Mouse (Mus musculus) thymus, postnatal 0 days (tissue): ENCODE results near the gene Wrap53. TPM values are rescaled to one million over a fixed set of nuclear protein-coding genes. Genes with fewer than 3 reads are reported as not detected.
"Not testable (repeated sequence)": the region's sequence is repeated elsewhere in the genome, so short reads cannot be mapped to it uniquely, and the experiment has no call there.

Experiments
- DNase-seq: peaks from one replicate; pipeline ENCODE4 v3.0.0-alpha.2; 2015; ENCODE audit warnings: low spot score
- polyA plus RNA-seq: library from polyadenylated mRNA; unstranded; fragments of >200 nt; fragmentation: Nextera tagmentation; extraction: Ambion mirVana; gene quantifications from 2 replicates; pipeline ENCODE4 v1.2.1, GENCODE M21; 2015

Wrap53 gene
- polyA plus RNA-seq, 1 experiment from 2014 or later = 30.6 TPM

DNA sequence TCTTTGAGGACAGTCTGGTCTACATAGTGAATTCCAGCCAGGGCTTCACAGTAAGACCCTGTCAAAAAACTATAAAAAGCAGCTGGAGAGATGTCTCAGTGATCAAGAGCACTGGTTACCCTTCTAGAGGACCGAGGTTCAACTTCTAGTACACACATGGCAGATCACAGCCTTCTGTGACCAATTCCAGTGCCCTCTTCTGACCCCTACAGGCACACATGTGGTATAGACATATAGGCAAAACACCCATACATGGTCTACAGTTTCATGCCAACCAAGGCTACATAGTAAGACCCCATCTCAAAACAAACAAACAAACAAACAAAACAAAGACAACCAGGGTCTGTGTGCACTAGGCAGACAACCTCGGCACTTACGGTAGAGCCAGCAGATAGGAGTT is 4.8 kb downstream of the Wrap53 start:
- peak; percentile 55 for DNase-seq

DNA sequence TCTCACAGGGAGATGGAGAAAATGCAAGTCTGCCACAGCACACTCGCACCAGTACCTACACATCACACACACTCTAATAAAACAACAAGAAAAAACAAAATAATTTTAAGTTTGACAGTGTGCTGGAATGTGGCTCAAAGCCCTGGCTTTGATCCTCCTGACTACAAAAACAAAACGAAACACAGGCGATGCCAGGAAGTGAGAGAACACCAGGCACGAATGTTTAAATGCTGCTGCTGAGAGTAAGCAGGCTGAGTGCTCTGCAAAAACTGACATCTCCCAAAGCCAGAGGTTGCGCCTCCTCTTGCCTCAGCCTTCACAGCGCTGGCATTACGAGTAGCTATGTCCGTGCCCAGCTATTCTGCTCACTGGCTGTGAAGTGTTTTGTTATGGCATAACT is 14.9 kb downstream of the Wrap53 start:
- DNase-seq = no peak

DNA sequence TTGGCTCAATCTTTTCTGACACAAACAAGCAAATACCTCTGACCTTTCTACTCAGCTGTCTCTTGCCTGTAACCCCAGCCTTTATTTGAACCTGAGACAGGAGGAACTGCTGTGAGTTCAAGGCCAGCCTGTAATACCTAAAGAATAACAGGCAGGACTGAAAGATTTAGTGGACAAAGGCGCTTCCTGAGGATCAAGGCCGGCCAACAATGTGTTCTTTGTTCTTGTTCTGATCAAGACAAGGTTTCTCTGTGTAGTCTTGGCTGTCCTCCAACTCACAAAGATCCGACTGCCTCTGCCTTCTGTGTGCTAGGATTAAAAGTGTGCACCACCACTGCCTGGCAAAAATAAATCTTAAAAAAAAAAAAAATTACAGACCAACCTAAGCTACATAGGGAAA is 15.7 kb downstream of the Wrap53 start:
- no peak for DNase-seq

DNA sequence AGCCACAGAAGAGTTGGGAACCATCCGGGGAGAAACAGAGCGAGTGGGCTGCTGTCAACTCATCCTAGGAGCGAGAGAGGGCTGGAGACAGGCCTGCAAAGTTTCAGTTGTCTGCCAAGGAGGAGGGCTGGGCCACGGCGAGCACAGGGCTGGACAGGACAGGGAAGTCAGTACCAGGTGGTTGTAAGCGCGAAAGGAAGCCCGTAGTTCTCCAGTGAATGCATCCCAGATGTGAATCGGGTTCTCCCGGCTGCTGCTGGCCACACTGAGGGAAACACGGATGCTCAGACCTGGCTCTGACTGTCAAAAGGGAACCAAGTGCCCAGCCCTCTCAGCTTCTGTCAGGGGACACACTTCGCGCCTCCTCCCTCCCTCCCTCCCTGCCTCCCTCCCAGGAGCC is 16.7 kb downstream of the Wrap53 start:
- DNase-seq = no peak

DNA sequence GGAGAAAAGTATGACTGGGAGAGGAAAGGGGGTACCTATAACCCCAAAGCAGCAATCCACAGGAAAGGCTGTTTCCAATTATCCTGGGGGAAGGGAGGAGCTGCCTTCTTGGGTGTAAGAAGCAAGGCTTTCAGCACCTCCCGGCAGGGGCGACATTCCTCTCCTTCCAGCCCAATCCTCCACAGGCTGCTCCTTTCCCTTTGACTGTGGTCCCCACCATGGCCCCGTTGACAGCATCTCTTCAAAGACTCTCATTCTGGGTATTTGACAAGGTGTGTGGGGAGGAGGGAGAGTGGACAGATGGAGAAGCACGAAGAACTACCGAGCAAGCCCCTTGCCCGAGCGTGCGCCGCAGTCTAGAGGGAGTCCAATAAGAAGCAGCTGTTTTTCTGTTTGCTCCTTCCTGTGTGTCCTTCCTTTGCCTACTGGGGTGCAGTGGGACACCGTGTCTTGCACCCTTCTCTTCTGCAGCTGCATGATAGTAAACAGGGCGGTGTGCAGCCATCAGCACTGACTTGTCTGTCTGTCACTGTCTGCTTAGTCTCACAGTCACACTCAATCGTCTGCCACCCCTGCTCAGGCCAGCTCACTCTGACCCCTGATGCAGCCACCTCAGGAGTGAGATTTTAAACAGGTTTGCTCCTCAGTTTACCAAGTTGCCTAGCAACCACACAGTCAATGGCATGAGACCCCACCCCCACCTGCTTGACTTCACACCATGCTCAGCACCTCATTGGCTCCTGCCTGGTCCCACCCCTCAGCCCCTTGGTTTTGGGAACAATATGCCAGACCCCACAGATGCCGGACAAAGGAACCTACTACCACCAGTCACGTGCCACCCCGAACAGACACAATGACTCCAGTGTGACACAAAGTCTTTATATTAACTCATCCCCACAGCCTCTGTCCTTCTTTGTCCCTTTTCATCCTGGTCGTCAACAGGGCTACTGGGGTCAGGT is 18.9 kb downstream of the Wrap53 start:
- DNase-seq = no peak

DNA sequence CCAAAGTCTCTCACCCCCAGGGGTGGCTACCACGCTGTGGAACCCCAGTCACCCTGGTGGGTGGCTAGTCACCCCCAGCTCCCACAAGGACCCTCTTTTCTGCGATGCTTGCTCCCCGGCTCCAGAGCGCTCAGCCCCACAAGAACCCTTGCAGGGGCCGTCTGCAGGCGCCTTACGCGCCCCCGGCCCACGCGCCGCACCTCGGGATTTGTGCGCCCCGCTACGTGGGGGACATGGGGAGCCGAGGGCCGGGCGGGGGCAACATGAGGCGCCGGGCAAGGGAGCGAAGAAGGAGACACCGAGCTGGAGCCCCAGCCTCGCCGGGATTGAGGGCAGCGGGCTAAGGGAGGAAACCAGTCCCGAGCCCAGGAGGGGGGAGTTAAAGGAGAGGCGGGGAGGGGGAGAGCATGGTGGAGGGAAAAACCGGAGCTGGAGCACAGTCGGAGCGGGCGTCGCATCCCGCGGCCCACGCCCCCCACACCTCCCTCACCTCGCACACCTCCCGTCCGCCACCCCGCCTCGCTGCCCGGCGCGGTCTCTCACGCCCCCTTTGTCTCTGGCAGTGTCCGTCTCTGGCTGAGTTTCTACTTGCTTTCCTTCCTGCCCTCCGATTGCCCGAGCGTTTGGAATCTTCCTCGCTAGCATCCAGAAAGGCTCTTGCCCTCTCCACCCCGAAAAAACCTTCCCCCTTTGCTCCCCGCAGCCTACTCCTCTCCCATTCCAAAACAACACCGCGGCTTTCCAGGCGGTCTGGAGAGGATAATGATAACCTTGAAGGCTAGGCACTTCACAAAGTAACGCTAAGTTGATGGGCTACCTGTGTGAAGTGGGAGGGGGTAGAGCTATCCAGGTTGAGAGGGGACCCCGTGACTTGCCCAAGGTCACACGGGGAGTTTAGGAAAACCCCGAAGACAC is 19.9 kb downstream of the Wrap53 start, which contains the start of gene Efnb3:
Gene Efnb3 (minus strand): TSS at position 355 of the 915 bp plus-strand sequence.
- no peak for DNase-seq

DNA sequence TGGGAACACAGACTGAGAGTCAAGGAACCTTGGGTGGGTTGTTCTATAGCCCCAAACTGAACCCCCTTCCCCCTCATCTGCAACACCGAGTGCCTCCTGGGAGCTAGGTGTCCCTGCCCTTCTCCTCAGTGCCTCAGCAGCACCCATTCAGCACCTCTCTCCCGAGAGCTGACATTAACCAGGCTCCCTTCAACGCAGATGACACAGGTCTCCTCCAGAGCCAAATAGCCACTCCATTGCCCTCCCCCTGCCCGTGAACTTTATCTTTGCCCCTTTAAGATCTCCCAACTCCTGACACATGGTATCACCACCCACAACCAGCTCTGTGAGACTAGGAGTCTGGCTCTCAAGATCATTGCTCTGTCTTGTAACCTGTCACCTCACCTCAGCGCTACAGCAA is 20.9 kb downstream of the Wrap53 start:
- DNase-seq = no peak

DNA sequence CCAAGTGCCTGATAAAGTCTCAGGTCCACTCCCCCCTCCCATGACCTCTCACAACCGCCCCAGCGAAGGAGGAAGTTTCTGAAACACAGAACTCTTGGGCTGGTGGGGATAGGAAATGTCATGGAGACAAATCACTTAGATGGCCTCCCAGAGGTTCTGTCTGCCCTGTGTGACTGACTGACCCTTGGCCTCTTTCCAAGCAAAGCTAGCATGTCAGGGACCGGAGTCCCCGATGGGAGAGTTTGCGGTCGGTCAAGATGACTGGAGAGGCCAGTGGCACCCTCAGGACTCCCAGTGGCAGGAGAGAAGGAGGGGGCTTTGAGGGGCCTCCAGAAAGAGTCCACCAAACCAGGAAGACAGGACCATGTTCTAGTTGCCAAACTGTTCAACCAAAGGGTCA is 21.3 kb downstream of the Wrap53 start:
- no peak for DNase-seq

DNA sequence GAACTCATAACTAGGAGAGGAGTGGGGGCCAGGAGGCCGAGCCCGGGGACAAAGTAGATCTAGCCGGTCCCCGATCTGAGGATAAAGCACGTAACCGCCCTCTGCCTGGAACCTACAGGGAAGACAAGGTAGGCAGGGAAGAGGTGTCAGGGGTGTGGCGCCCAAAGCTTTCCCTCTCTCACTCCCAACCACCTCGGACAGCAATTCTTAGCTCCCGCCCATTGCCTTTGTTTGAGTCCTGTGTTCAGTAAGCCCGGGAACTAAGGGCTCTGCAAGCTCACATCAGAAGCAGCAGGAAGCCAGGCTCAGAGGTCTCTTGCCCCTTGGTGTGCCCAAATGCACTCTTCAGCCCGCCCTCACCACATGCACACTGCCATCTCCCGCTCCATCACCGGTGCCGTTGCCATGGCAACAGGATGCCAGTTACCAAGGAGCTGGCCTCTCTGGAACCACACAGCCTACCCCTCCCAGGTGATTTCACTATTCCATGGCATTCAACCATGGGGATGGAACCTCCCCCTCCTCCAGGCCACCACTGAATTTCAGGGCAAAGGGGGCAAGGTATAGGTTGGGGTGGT is 22.6 kb downstream of the Wrap53 start:
- no peak for DNase-seq

DNA sequence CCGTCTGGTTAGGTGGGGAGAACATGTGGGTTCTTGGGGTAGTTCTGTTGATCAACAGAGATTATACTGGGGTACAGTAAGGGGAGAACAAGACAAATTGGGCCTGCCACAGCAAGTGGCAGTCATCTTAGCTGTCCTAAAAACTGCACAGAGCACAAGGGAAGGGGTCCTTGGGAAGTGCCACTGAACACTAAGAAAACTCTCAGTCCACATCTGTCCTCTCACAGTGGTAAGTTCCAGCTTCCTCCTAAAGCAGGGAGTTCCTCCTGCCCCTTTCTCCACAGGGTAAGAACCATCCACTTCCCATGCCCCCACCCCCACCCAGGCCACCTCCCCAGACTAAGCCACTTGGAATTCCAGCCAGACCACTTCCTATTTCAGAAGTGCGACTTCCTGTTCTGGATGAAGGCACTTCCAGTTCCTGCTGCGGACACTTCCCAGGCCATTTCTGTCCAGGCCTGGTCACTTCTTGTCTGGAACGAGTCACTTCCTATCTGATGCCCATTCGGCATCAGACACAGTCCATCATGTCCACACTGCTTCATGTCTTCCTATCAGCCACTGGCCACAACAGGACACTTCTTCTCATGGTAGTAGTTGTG is 25.4 kb downstream of the Wrap53 start:
- no peak for DNase-seq

DNA sequence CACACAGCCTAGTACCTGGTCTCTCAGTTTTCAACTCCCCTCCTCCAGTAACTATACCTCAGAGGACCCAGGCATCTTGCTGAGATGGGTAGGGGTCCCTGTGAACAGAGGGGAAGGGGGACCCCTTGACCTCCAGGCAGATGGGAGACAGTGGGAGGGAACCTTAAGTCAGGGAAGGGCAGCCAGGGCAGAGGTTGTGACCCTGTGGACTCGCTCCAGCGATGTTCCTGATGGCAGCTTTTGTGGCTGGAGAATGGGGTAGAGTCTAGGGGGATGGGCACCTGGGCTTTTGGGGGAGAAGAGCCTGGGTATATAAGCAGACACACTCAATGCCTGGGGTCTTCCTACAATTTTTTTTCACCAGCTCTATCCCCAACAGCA is 26.7 kb downstream of the Wrap53 start:
- DNase-seq = no peak

DNA sequence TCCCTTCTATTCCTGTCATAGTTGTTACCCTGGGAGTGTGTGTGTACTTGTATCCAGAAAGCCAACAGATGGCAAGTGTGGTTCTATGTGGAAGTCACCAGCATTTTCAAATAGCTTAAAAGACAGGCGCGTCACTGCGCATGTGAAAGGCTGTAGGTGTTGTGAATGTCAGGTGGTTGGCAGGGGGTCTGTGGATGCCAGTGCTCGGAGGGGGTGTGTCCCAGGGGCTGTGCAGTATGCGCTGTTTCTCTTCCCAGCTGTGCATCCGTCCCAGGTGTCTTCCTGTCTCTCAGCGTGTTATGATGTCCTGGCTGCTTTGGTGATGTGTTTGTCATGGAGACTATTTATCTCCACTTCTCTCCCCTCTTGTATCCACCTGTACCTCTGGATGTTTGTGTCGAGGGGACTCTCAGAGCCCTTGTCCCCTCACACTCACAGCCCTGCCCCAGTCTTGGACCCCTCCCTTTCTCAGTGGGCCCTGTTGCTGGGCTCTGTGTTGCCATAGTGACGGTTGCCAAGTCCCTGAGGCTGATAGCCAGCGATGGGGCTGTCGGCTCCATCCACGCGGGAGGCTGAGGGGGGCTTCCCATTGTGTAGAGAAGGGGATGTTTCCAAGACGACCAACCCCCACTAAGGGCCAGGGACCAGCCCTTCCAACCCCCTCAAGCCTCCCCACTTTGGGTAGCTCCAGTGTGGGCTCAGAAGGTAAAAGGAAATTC is 27.3 kb downstream of the Wrap53 start:
- peak; percentile 57 for DNase-seq

DNA sequence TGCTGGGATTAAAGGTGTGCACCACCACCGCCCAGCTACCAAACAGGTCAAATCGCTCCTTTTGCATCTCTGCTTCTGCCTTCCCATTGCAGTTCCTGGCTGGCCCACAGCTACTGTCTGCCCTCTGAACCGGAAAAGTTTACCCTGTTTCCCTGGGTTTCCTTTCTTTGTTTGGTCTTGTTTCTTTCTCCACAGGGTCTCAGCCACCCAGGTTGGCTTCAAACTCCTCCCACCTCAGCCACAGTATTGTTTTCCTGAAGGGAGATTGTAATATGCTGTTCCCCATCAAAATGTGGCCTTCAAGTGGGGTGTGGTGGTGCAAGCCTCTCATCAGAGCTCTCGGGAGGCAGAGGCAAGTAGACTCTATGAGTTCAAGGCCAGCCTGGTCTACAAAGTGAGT is 28.7 kb downstream of the Wrap53 start:
- no peak for DNase-seq

DNA sequence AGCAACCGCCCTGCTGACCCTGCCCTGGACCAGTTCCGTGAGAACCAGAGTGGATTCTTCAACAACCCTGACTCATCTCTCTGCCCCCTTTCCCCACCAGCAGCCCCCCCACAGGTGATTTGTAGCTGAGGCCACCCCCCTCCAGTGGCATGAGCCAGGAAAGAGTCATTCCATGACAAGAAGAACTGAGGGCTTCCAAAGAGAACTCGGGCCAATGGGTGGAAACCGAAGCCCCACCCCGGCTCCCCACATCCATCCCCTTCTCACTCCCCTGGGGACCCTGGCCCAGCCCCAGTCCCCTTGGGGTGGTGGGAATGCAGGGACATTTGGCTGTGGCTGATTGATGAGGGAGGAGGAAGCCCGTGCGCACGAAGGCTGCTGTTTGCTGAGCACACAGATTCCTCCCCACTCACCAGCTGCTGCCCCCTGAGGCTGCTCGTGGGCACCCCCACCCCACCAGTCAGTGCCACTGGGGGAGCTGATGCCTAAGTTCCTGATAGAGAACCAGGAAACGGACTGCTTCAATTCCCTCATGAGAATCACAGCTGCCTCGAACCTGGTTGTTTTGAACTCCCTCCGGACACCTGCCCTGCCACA is 30.9 kb downstream of the Wrap53 start, which contains the start of gene Dnah2:
Gene Dnah2 (minus strand): TSS at position 51 of the 597 bp plus-strand sequence.
- no peak for DNase-seq

DNA sequence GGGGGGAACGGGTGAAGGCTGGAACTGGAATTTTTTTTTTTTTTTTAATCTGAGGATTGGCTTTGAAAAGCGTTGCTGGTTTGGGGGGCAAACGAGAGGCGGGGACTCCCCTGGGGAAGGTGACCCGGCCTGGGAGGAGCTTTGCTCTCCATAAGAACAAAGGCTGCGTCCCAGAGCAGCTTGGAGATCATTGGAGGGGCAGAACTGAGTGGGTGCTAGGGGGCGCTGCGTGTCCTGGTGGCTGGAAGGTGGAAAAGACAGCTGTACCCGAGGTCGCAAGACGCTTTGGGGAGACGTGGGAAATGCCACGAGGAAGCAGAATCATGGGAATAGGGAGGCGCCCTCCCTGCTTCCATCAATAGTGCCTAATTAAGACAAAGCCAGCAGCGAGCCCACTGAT is 33.0 kb downstream of the Wrap53 start:
- DNase-seq = peak; percentile 45

DNA sequence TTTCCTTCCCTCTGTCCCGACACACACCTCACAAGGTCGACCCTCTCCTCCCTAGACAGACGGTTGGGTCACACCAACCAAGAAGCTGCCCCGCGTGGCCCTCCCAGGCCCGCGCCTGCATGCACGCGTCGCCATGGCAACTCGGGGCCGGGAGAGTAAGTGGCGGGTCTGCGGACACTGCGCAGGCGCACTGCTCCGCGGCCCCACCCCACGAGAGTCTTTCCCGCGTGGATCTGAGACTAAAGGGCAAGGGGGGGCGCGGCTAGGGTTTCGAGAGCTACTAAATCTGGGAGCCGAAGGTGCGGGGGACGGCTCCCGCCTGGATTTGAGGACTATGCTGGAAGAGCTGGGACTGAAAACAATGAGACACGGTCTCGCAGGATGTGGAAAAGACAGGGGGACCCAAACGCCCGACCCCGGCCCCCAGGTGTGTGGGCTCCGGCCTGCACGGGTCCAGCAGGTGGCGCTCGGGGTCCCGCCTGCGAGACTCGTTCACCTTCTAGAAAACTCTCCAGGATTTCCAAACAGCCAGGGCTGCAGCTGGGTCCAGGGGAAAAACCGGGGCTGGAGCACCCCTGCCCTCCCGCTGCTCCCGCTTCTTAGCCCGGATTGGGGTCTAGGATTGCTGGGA is 33.5 kb downstream of the Wrap53 start:
- peak; percentile 72 for DNase-seq

DNA sequence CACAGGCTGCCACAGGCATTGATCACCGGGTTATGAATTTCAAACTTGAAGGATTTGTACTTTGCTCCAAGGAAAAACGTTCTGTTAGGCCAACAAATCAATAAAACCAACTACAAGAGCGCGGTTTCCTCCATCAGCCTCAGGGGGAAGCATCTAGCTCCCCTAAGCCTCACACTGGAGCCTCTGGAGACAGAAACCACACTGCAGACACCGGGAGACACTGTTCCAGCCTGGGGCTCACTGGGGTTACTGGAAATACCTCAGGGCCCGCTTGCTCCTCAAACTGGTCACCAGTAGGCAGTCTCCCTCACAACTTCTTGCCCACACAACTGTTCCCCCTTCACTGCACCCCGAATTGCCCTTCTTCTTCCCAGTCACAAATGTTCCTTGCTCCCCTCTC is 34.1 kb downstream of the Wrap53 start:
- no peak for DNase-seq

DNA sequence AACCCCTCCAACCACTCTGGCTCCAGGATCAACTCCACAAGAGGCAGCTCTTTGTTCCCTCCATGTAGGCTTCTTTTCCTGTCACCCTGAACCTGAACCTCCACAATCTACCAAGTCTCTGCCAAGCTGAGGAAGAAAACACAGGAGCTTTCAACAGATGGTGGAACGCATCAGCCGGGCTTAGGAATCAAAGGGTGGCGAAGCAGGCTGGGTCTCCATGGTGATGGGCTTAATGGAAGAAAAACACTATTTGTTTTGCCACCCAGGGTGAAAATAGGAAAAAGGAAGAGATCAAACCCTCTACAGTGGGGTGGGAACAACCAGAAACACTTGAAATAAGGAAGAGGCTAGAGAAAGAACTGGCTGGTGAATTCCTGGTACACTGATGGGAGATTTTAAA is 36.5 kb downstream of the Wrap53 start:
- no peak for DNase-seq

DNA sequence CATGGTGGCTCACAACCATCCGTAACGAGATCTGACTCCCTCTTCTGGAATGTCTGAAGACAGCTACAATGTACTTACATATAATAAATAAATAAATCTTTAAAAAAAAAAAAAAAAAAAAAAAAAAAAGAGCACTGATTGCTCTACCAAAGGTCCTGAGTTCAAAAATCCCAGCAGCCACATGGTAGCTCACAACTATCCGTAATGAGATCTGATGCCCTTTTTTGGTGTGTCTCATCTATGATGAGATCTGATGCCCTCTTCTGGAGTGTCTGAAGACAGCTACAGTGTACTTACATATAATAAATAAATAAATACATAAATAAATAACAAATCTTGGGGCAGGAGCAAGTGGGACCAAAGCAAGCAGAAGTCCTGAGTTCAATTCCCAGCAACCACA is 38.3 kb downstream of the Wrap53 start:
- not testable (repeated sequence) for DNase-seq

DNA sequence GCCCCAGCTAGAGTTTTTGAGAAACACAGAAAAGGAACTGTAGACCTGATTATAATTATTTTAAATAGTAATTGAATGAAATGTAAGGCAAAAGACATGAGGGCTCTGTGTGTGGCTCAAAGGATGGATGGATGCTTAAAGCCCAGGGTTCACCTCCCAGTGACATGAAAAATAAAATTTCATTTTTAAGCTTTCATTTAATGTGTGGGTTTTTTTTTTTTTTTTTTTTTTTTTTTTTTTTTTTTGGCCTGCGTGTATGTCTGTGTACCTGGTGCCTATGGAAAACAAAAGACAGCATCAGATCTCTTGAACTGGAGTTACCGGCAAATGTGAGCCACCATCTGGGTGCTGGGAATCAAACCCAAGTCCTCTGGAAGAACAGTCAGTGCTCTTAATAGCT is 39.4 kb downstream of the Wrap53 start:
- no peak for DNase-seq
